Mouse (Mus musculus) cerebellum, adult 2 months (tissue): ENCODE data around the gene Tgfbi. TPM values are rescaled to one million over a fixed set of nuclear protein-coding genes. Genes with fewer than 3 reads are reported as not detected.

ENCODE experiments used
- DNase-seq, 2 experiments: peaks; one replicate each; pipeline ENCODE4 v3.0.0; 2021
- H3K27ac ChIP-seq: fragments of 200-500 bp; 2 replicates; pipeline ENCODE4 v1.5.1; 2012; ENCODE audit warnings: low read length, control low read depth, inconsistent platforms; ENCODE audit not compliant: insufficient read depth
- H3K27me3 ChIP-seq: fragments of 200-500 bp; 2 replicates; pipeline ENCODE4 v1.6.1; 2012; ENCODE audit warnings: inconsistent platforms, mild to moderate bottlenecking, low read length, moderate library complexity; ENCODE audit not compliant: control insufficient read depth, insufficient read depth
- H3K4me1 ChIP-seq: fragments of 200-500 bp; 2 replicates; pipeline ENCODE4 v1.6.1; 2011; ENCODE audit warnings: low read length; ENCODE audit not compliant: control insufficient read depth, insufficient read depth
- H3K4me3 ChIP-seq: fragments of 200-500 bp; replicated peaks from 2 replicates; pipeline ENCODE3; 2011; ENCODE audit warnings: mild to moderate bottlenecking, low read depth, low read length, control low read depth; ENCODE audit not compliant: insufficient read depth
- CTCF ChIP-seq: fragments of 200-500 bp; IDR thresholded peaks from 2 replicates; pipeline ENCODE4 v1.5.1; 2011; ENCODE audit warnings: low read depth, mild to moderate bottlenecking, control low read depth, low read length, moderate library complexity, borderline replicate concordance; ENCODE audit not compliant: insufficient read depth
- POLR2A ChIP-seq: fragments of 200-500 bp; IDR thresholded peaks from 2 replicates; pipeline ENCODE4 v1.6.1; 2011; ENCODE audit warnings: low read length, control low read depth, borderline replicate concordance; ENCODE audit not compliant: insufficient read depth
- WGBS: fragments of 180-500 bp; shearing (Covaris S2); methylation state at CpG from one replicate; pipeline ENCODE4 v1.1.7; 2018; 5-methylcytosine and 5-hydroxymethylcytosine counted together
- polyA plus RNA-seq: library from polyadenylated mRNA; depleted of rRNA; stranded (reverse); fragments of >200 nt; gene quantifications from 2 replicates; pipeline ENCODE4 v1.2.3, GENCODE M21; 2012

Gene Tgfbi
- polyA plus RNA-seq, 1 experiment, result 4.9 TPM

GRCm38 (mm10) chr13:56578097-56578496 is 31.2 kb upstream of the Tgfbi start:
- Histone ChIP-seq H3K4me1 (peaks cover 5% of the 10 kb centered on the region), H3K27ac (no peak overlapping the region), H3K27me3 (no peaks in the 10 kb centered on the region), H3K4me3 (no peak overlapping the region)
- 85% methylated on average over 5 of the region's 5 CpGs for WGBS
- DNase-seq, result no peak
- TF ChIP-seq POLR2A, result no peak
- no peak for TF ChIP-seq CTCF

GRCm38 (mm10) chr13:56580450-56580849 is 28.9 kb upstream of the Tgfbi start:
- peaks cover 5% of the 10 kb centered on the region for H3K4me1 ChIP-seq
- TF ChIP-seq CTCF (no peak), POLR2A (no peak)
- no peaks in the 10 kb centered on the region for H3K27me3 ChIP-seq
- H3K4me3 ChIP-seq, result no peak overlapping the region
- 78% methylated on average over 5 of the region's 5 CpGs for WGBS
- H3K27ac ChIP-seq, result no peak overlapping the region
- no peak for DNase-seq

- no peaks in the 10 kb centered on the region for H3K27me3 ChIP-seq
- DNase-seq, result peak in 1 of 2 experiments; percentile 17
- H3K27ac ChIP-seq, result no peak overlapping the region
- no peak overlapping the region for H3K4me3 ChIP-seq
- TF ChIP-seq CTCF, result no peak
- no peak for TF ChIP-seq POLR2A
- peaks cover 5% of the 10 kb centered on the region for H3K4me1 ChIP-seq
- 9% methylated on average over 3 of the region's 3 CpGs for WGBS
These were observed 27.8 kb upstream of the Tgfbi start for GRCm38 (mm10) chr13:56581512-56581911.

- peaks cover 5% of the 10 kb centered on the region for H3K4me1 ChIP-seq
- H3K27me3 ChIP-seq, result no peaks in the 10 kb centered on the region
- no peak overlapping the region for H3K4me3 ChIP-seq
- no peak for TF ChIP-seq POLR2A
- TF ChIP-seq CTCF, result no peak
- WGBS, result 9% methylated on average over 6 of the region's 6 CpGs
- peak in 1 of 2 experiments; percentile 28 for DNase-seq
- peak overlapping the region; percentile 45; the same call in 1 of the 2 replicates for H3K27ac ChIP-seq
These were observed 27.3 kb upstream of the Tgfbi start for GRCm38 (mm10) chr13:56581961-56582434.

GRCm38 (mm10) chr13:56582720-56583119 is 26.6 kb upstream of the Tgfbi start:
- DNase-seq, result no peak
- 60% methylated on average over 3 of the region's 3 CpGs for WGBS
- Histone ChIP-seq H3K4me1 (peaks cover 5% of the 10 kb centered on the region), H3K4me3 (no peak overlapping the region), H3K27me3 (no peaks in the 10 kb centered on the region), H3K27ac (no peak overlapping the region)
- TF ChIP-seq POLR2A (no peak), CTCF (no peak)

GRCm38 (mm10) chr13:56586046-56586445 is 23.3 kb upstream of the Tgfbi start:
- WGBS, result 81% methylated on average over 3 of the region's 3 CpGs
- Histone ChIP-seq H3K27ac (no peak overlapping the region), H3K4me1 (peaks cover 5% of the 10 kb centered on the region), H3K4me3 (no peak overlapping the region), H3K27me3 (no peaks in the 10 kb centered on the region)
- TF ChIP-seq CTCF (no peak), POLR2A (no peak)
- no peak for DNase-seq

GRCm38 (mm10) chr13:56588454-56589117 is 20.7 kb upstream of the Tgfbi start:
- WGBS, result 75% methylated on average over 14 of the region's 14 CpGs
- Histone ChIP-seq H3K4me3 (no peak overlapping the region), H3K4me1 (no peaks in the 10 kb centered on the region), H3K27me3 (no peaks in the 10 kb centered on the region), H3K27ac (no peak overlapping the region)
- DNase-seq, result no peak
- TF ChIP-seq CTCF, result no peak
- no peak for TF ChIP-seq POLR2A

GRCm38 (mm10) chr13:56590202-56590601 is 19.1 kb upstream of the Tgfbi start:
- Histone ChIP-seq H3K27ac (no peak overlapping the region), H3K4me3 (no peak overlapping the region), H3K27me3 (no peaks in the 10 kb centered on the region), H3K4me1 (no peaks in the 10 kb centered on the region)
- DNase-seq, result no peak
- WGBS, result 86% methylated on average over 5 of the region's 5 CpGs
- TF ChIP-seq CTCF (no peak), POLR2A (no peak)
